Mouse (Mus musculus) limb, embryonic 13.5 days (tissue): ENCODE measurements around the gene Ankrd13d. TPM values are rescaled to one million over a fixed set of nuclear protein-coding genes. Genes with fewer than 3 reads are reported as not detected.

ENCODE experiments used
- ATAC-seq: fragments of 200-750 bp; cut with Nextera tagmentation; 2 replicates; pipeline ENCODE4 v1.8.0; 2017; ENCODE audit warnings: low read depth, moderate number of reproducible peaks, moderate TSS enrichment; ENCODE audit not compliant: low FRiP score
- H3K27ac ChIP-seq: fragments of 300-500 bp; sonication (generic); 2 replicates; pipeline ENCODE4 v1.5.1; 2015; ENCODE audit warnings: inconsistent platforms, mild to moderate bottlenecking, moderate library complexity
- H3K27me3 ChIP-seq: fragments of 300-500 bp; sonication (generic); 2 replicates; pipeline ENCODE4 v1.6.1; 2015; ENCODE audit warnings: mild to moderate bottlenecking, inconsistent platforms
- H3K36me3 ChIP-seq: fragments of 300-500 bp; sonication (generic); 2 replicates; pipeline ENCODE4 v1.6.1; 2015; ENCODE audit warnings: inconsistent platforms, mild to moderate bottlenecking, moderate library complexity
- H3K4me1 ChIP-seq: fragments of 300-500 bp; sonication (generic); 2 replicates; pipeline ENCODE4 v1.6.1; 2015; ENCODE audit warnings: inconsistent platforms
- H3K4me2 ChIP-seq: fragments of 300-500 bp; sonication (generic); replicated peaks from 2 replicates; pipeline ENCODE4 v1.6.1; 2015; ENCODE audit warnings: inconsistent platforms, mild to moderate bottlenecking, moderate library complexity
- H3K4me3 ChIP-seq: fragments of 300-500 bp; sonication (generic); 2 replicates; pipeline ENCODE4 v1.5.1; 2015; ENCODE audit warnings: moderate library complexity, mild to moderate bottlenecking, inconsistent platforms
- H3K9ac ChIP-seq: fragments of 300-500 bp; sonication (generic); 2 replicates; pipeline ENCODE4 v1.6.1; 2015; ENCODE audit warnings: mild to moderate bottlenecking, inconsistent platforms
- H3K9me3 ChIP-seq: fragments of 300-500 bp; sonication (generic); 2 replicates; pipeline ENCODE4 v1.6.1; 2016; ENCODE audit warnings: inconsistent platforms
- WGBS: fragments of 180-500 bp; shearing (Covaris S2); methylation state at CpG from one replicate; pipeline ENCODE4 v1.1.7; 2015; 5-methylcytosine and 5-hydroxymethylcytosine counted together
- polyA plus RNA-seq: library from polyadenylated mRNA; unstranded; fragments of >200 nt; fragmentation: Nextera tagmentation; extraction: Ambion mirVana; gene quantifications from 2 replicates; pipeline ENCODE4 v1.2.1, GENCODE M21; 2015

The Ankrd13d gene
- polyA plus RNA-seq, 1 experiment from 2014 or later: 13.6 TPM

GRCm38 (mm10) chr19:4300271-4300704 is 17.4 kb upstream of the Ankrd13d start:
- H3K4me1 ChIP-seq: peaks cover 60% of the 10 kb centered on the region
- H3K27ac ChIP-seq: no peak overlapping the region; the same call in 1 of the 2 replicates

GRCm38 (mm10) chr19:4299574-4300270 is 16.8 kb upstream of the Ankrd13d start:
- Histone ChIP-seq H3K9me3 (no peaks in the 10 kb centered on the region), H3K4me1 (peaks cover 58% of the 10 kb centered on the region), H3K36me3 (peaks cover 26% of the 10 kb centered on the region), H3K27ac (no peak overlapping the region), H3K9ac (peak overlapping the region; percentile 20; the same call in 1 of the 2 replicates), H3K4me3 (no peak overlapping the region), H3K27me3 (no peaks in the 10 kb centered on the region), H3K4me2 (no peak overlapping the region)
- no peak for ATAC-seq
- WGBS: 80% methylated on average over 6 of the region's 6 CpGs

More at GRCm38 (mm10) chr19:4300271-4300704, 17.4 kb upstream of the Ankrd13d start:
- Histone ChIP-seq H3K4me3 (no peak overlapping the region), H3K9ac (peak overlapping the region; percentile 20; the same call in 1 of the 2 replicates), H3K9me3 (no peaks in the 10 kb centered on the region), H3K36me3 (peaks cover 22% of the 10 kb centered on the region), H3K4me2 (no peak overlapping the region), H3K27me3 (no peaks in the 10 kb centered on the region)
- no peak for ATAC-seq
- 34% methylated on average over 7 of the region's 7 CpGs for WGBS

GRCm38 (mm10) chr19:4299126-4299525 is 16.2 kb upstream of the Ankrd13d start:
- Histone ChIP-seq H3K4me2 (no peak overlapping the region), H3K4me1 (peaks cover 56% of the 10 kb centered on the region), H3K9me3 (no peaks in the 10 kb centered on the region), H3K27ac (no peak overlapping the region), H3K27me3 (no peaks in the 10 kb centered on the region), H3K4me3 (no peak overlapping the region), H3K36me3 (peaks cover 32% of the 10 kb centered on the region), H3K9ac (no peak overlapping the region)
- no peak for ATAC-seq
- WGBS: 86% methylated on average over 7 of the region's 7 CpGs

GRCm38 (mm10) chr19:4298322-4299121 is 15.6 kb upstream of the Ankrd13d start:
- Histone ChIP-seq H3K9ac (no peak overlapping the region), H3K27me3 (no peaks in the 10 kb centered on the region), H3K4me3 (no peak overlapping the region), H3K4me2 (no peak overlapping the region), H3K36me3 (peaks cover 38% of the 10 kb centered on the region), H3K27ac (no peak overlapping the region), H3K4me1 (peaks cover 50% of the 10 kb centered on the region), H3K9me3 (no peaks in the 10 kb centered on the region)
- no peak for ATAC-seq
- 83% methylated on average over 17 of the region's 17 CpGs for WGBS

- Histone ChIP-seq H3K36me3 (peaks cover 43% of the 10 kb centered on the region), H3K4me1 (peaks cover 44% of the 10 kb centered on the region), H3K4me2 (no peak overlapping the region), H3K4me3 (no peak overlapping the region), H3K27ac (no peak overlapping the region), H3K27me3 (no peaks in the 10 kb centered on the region), H3K9ac (no peak overlapping the region), H3K9me3 (no peaks in the 10 kb centered on the region)
- ATAC-seq: no peak
- 89% methylated on average over 5 of the region's 5 CpGs for WGBS
Observed at GRCm38 (mm10) chr19:4297851-4298250, 14.9 kb upstream of the Ankrd13d start.

GRCm38 (mm10) chr19:4296611-4297010 is 13.7 kb upstream of the Ankrd13d start:
- peaks cover 31% of the 10 kb centered on the region for H3K4me1 ChIP-seq
- WGBS: 98% methylated on average over 2 of the region's 2 CpGs

GRCm38 (mm10) chr19:4295391-4295790 is 12.5 kb upstream of the Ankrd13d start:
- Histone ChIP-seq H3K4me1 (peaks cover 19% of the 10 kb centered on the region), H3K27ac (no peak overlapping the region), H3K9me3 (no peaks in the 10 kb centered on the region), H3K27me3 (no peaks in the 10 kb centered on the region), H3K36me3 (peaks cover 67% of the 10 kb centered on the region), H3K9ac (no peak overlapping the region), H3K4me3 (no peak overlapping the region), H3K4me2 (no peak overlapping the region)
- ATAC-seq: no peak
- WGBS: 92% methylated on average over 4 of the region's 4 CpGs

More at GRCm38 (mm10) chr19:4296611-4297010, 13.7 kb upstream of the Ankrd13d start:
- Histone ChIP-seq H3K27ac (no peak overlapping the region), H3K27me3 (no peaks in the 10 kb centered on the region), H3K4me3 (no peak overlapping the region), H3K4me2 (no peak overlapping the region), H3K9me3 (no peaks in the 10 kb centered on the region), H3K9ac (no peak overlapping the region), H3K36me3 (peaks cover 55% of the 10 kb centered on the region)
- ATAC-seq: no peak

GRCm38 (mm10) chr19:4294381-4295097 is 11.6 kb upstream of the Ankrd13d start:
- Histone ChIP-seq H3K27ac (peak overlapping the region; percentile 28; the same call in 1 of the 2 replicates), H3K9ac (0 out of 2 replicates have a peak overlapping the region, but pooled peaks have one; percentile 4), H3K4me1 (peaks cover 12% of the 10 kb centered on the region; the same call in 1 of the 2 replicates), H3K4me2 (no peak overlapping the region), H3K27me3 (no peaks in the 10 kb centered on the region), H3K4me3 (no peak overlapping the region), H3K9me3 (no peaks in the 10 kb centered on the region), H3K36me3 (peaks cover 76% of the 10 kb centered on the region)
- ATAC-seq: no peak
- 75% methylated on average over 14 of the region's 14 CpGs for WGBS

- Histone ChIP-seq H3K9ac (no peak overlapping the region), H3K9me3 (no peaks in the 10 kb centered on the region), H3K4me1 (0 out of 2 replicates have a peak, but pooled peaks cover 8% of the 10 kb centered on the region), H3K27me3 (no peaks in the 10 kb centered on the region), H3K36me3 (peaks cover 94% of the 10 kb centered on the region), H3K4me3 (no peak overlapping the region), H3K4me2 (no peak overlapping the region), H3K27ac (no peak overlapping the region)
- WGBS: 92% methylated on average over 11 of the region's 11 CpGs
- ATAC-seq: no peak
Observed at GRCm38 (mm10) chr19:4291161-4291560, 8.2 kb upstream of the Ankrd13d start.

- ATAC-seq: no peak
- H3K4me3 ChIP-seq: no peak overlapping the region
- WGBS: 81% methylated on average over 15 of the region's 15 CpGs
Observed at GRCm38 (mm10) chr19:4290749-4291148, 7.8 kb upstream of the Ankrd13d start.

GRCm38 (mm10) chr19:4283653-4284052 is 716 bp upstream of the Ankrd13d start:
- peaks cover 54% of the 10 kb centered on the region for H3K36me3 ChIP-seq
- H3K9me3 ChIP-seq: peaks cover 4% of the 10 kb centered on the region; the same call in 1 of the 2 replicates
- H3K27ac ChIP-seq: no peak overlapping the region; the same call in 1 of the 2 replicates
- no peaks in the 10 kb centered on the region for H3K27me3 ChIP-seq
- peak overlapping the region; percentile 66 for H3K4me3 ChIP-seq
- H3K9ac ChIP-seq: no peak overlapping the region
- H3K4me1 ChIP-seq: peaks cover 20% of the 10 kb centered on the region
- H3K4me2 ChIP-seq: peak overlapping the region; percentile 85
- ATAC-seq: no peak
- 47% methylated on average over 7 of the region's 7 CpGs for WGBS

More at GRCm38 (mm10) chr19:4290749-4291148, 7.8 kb upstream of the Ankrd13d start:
- no peak overlapping the region for H3K27ac ChIP-seq
- peaks cover 96% of the 10 kb centered on the region for H3K36me3 ChIP-seq
- H3K9ac ChIP-seq: no peak overlapping the region
- no peaks in the 10 kb centered on the region for H3K9me3 ChIP-seq
- H3K27me3 ChIP-seq: no peaks in the 10 kb centered on the region
- H3K4me1 ChIP-seq: 0 out of 2 replicates have a peak, but pooled peaks cover 8% of the 10 kb centered on the region
- no peak overlapping the region for H3K4me2 ChIP-seq
